Mouse (Mus musculus): ENCODE results near the gene Drosha.
"Not testable (repeated sequence)": the region's sequence is repeated elsewhere in the genome, so short reads cannot be mapped to it uniquely, and the experiment has no call there.

The Drosha gene

GRCm38 (mm10) chr15:12824197-12824952 is at the start of gene Drosha, which contains the start of gene 6030458C11Rik:
Drosha (plus strand) TSS chr15:12824815.
6030458C11Rik (minus strand) TSS chr15:12824649.
- peak; percentile 100 for DNase-seq (ENCODE audit: low spot score in 2 of 2)

GRCm38 (mm10) chr15:12781296-12781695 is 43.3 kb upstream of the Drosha start:
- no peak for DNase-seq (ENCODE audit: low spot score in 2 of 2)

- no peak for DNase-seq (ENCODE audit: low spot score in 2 of 2)
Observed at GRCm38 (mm10) chr15:12781729-12782326, 42.8 kb upstream of the Drosha start.

- DNase-seq (ENCODE audit: low spot score in 2 of 2), result no peak
Observed at GRCm38 (mm10) chr15:12788536-12788935, 36.1 kb upstream of the Drosha start.

GRCm38 (mm10) chr15:12789406-12789867 is 35.2 kb upstream of the Drosha start:
- DNase-seq (ENCODE audit: low spot score in 2 of 2), result no peak

- no peak for DNase-seq (ENCODE audit: low spot score in 2 of 2)
Observed at GRCm38 (mm10) chr15:12794311-12794710, 30.3 kb upstream of the Drosha start.

GRCm38 (mm10) chr15:12795457-12795894 is 29.1 kb upstream of the Drosha start:
- DNase-seq (ENCODE audit: low spot score in 2 of 2), result peak; percentile 75

- peak; percentile 37 to 50 for DNase-seq (ENCODE audit: low spot score in 2 of 2)
Observed at GRCm38 (mm10) chr15:12795909-12796470, 28.6 kb upstream of the Drosha start.

- no peak for DNase-seq (ENCODE audit: low spot score in 2 of 2)
Observed at GRCm38 (mm10) chr15:12798043-12798442, 26.6 kb upstream of the Drosha start.

- DNase-seq (ENCODE audit: low spot score in 2 of 2), result no peak
Observed at GRCm38 (mm10) chr15:12800405-12801141, 24.0 kb upstream of the Drosha start.

- DNase-seq (ENCODE audit: low spot score in 2 of 2), result not testable (repeated sequence)
Observed at GRCm38 (mm10) chr15:12801142-12801506, 23.5 kb upstream of the Drosha start.

GRCm38 (mm10) chr15:12805071-12805470 is 19.5 kb upstream of the Drosha start:
- DNase-seq (ENCODE audit: low spot score in 2 of 2), result no peak

GRCm38 (mm10) chr15:12807088-12807487 is 17.5 kb upstream of the Drosha start:
- DNase-seq (ENCODE audit: low spot score in 2 of 2), result no peak

GRCm38 (mm10) chr15:12809305-12809704 is 15.3 kb upstream of the Drosha start:
- no peak for DNase-seq (ENCODE audit: low spot score in 2 of 2)

GRCm38 (mm10) chr15:12812646-12813045 is 12.0 kb upstream of the Drosha start:
- no peak for DNase-seq (ENCODE audit: low spot score in 2 of 2)

- no peak for DNase-seq (ENCODE audit: low spot score in 2 of 2)
Observed at GRCm38 (mm10) chr15:12817592-12817991, 7.0 kb upstream of the Drosha start.

- no peak for DNase-seq (ENCODE audit: low spot score in 2 of 2)
Observed at GRCm38 (mm10) chr15:12822416-12823395, 1.9 kb upstream of the Drosha start.

- no peak for DNase-seq (ENCODE audit: low spot score in 2 of 2)
Observed at GRCm38 (mm10) chr15:12823455-12824119, 1.0 kb upstream of the Drosha start.

GRCm38 (mm10) chr15:12824965-12825364 is 350 bp downstream of the Drosha start:
- DNase-seq (ENCODE audit: low spot score in 2 of 2), result no peak

GRCm38 (mm10) chr15:12825408-12825807 is 793 bp downstream of the Drosha start:
- DNase-seq (ENCODE audit: low spot score in 2 of 2), result no peak

All from right cerebral cortex, postnatal 10 days (tissue).